Mouse (Mus musculus) layer of hippocampus, postnatal 10 days (tissue): Measurements from ENCODE around the gene Nacc1. TPM values are rescaled to one million over a fixed set of nuclear protein-coding genes. Genes with fewer than 3 reads are reported as not detected.
A peak's percentile ranks its signal among the peaks of the same experiment; 100 is the strongest.
"Not testable (repeated sequence)": the region's sequence is repeated elsewhere in the genome, so short reads cannot be mapped to it uniquely, and the experiment has no call there.

Experiments
- DNase-seq, 2 experiments: peaks; one replicate each; pipeline ENCODE4 v3.0.0; 2021; ENCODE audit warnings: low spot score in 2 of 2
- total RNA-seq, 2 experiments: library from RNA; stranded (reverse); gene quantifications; 2 replicates each; pipeline ENCODE4 v1.2.3; 2021

The Nacc1 gene
- total RNA-seq, 2 experiments from 2014 or later: 73.7 to 75.3 TPM

GRCm38 (mm10) chr8:84647461-84647901 lies 40.2 kb downstream of the Nacc1 start:
- DNase-seq: peak in 1 of 2 experiments; percentile 26

- DNase-seq: no peak
Observed at GRCm38 (mm10) chr8:84646800-84647199, 40.9 kb downstream of the Nacc1 start.

- no peak for DNase-seq
Observed at GRCm38 (mm10) chr8:84643019-84643418, 44.6 kb downstream of the Nacc1 start.

GRCm38 (mm10) chr8:84641578-84642361 lies 45.9 kb downstream of the Nacc1 start:
- DNase-seq: no peak

DNA sequence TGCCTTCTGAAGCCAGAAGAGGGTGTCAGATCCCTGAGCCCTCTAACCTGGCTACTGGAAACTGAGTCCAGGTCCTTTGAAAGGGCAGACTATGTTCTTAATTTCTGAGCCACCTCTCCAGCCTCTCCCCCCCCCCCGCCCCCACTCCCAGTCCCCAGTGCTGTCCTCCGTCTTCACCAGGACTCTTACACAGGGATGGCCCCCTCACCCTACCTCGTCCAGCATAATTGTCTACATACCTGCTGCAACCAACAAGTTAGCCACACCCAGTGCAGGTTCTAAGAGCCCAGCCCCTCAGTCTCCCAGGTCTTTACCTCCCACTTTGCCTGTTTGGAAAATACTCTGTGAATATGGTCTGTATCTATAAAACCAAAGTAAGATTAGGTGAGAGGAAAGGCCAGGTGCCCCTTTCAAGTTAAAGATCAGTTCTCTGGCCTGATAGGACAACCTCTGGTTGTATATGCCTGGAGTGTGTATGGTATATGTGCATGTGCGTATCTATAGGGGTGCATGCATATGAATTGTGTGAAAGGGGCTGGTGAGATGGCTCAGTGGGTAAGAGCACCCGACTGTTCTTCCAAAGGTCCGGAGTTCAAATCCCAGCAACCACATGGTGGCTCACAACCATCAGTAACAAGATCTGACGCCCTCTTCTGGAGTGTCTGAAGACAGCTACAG lies 46.9 kb downstream of the Nacc1 start:
- no peak for DNase-seq

GRCm38 (mm10) chr8:84640010-84640588 lies 47.6 kb downstream of the Nacc1 start:
- DNase-seq: no peak

GRCm38 (mm10) chr8:84639162-84640009 lies 48.3 kb downstream of the Nacc1 start:
- DNase-seq: peak; percentile 90 to 97

DNA sequence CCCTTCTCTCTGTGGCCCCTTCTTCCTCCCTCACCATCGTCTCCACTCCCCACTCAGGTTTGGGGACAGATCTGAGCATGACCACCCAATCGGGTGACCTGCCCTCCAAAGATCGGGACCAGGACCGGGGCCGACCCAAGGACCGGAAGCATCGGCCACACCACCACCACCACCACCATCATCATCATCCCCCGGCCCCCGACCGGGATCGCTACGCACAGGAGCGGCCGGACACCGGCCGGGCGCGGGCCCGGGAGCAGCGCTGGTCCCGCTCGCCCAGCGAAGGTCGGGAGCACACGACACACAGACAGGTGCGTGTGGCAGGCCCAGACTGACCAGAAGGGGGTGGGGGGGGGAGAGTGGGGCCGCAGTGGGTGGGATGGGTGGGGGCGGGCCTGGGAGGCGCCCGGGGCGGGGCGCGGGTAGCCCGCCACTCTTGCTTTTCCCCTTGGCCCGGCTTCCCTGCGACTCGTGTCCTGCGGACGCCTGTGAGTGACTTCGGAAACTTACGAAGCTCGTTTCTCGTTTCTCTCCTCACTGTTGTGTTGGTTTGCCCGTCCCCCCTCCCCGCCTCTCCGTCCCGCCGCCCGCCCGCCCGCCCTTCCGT lies 49.0 kb downstream of the Nacc1 start:
- DNase-seq: peak; percentile 31 to 54

- DNase-seq: no peak
Observed at GRCm38 (mm10) chr8:84637946-84638554, 49.6 kb downstream of the Nacc1 start.

- DNase-seq: no peak
Observed at GRCm38 (mm10) chr8:84636051-84636691, 51.5 kb downstream of the Nacc1 start.

DNA sequence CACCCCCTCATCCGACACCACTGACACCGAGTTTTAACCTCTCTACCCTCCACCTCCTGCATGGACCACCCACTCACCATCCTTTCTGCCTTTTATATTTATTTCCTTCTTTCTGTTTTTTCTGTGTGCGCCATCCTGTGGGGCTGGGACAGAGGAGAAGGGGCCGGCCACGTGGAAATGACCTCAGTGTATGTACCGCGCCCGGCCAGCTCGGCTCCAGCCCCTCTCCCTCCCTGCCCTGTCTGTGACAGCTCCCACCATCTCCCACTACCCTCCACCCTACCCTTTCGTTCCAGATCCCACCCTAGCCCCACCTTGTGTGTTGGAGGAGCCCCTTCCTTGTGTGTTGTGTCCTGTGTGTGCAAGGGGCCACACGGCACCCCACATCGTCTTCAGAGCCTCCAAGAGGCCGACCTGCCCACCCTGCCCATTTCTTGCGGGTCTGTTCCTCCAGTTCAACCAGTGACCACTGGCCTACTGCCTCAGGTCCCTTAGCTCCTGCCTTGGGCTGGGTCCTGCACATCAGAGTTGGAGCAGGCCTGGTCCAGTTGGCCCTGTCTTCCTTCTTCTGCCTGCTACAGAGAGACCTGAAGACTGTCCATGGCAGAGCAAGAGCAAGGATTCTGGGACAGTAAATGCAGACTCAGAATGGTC lies 52.1 kb downstream of the Nacc1 start:
- no peak for DNase-seq

DNA sequence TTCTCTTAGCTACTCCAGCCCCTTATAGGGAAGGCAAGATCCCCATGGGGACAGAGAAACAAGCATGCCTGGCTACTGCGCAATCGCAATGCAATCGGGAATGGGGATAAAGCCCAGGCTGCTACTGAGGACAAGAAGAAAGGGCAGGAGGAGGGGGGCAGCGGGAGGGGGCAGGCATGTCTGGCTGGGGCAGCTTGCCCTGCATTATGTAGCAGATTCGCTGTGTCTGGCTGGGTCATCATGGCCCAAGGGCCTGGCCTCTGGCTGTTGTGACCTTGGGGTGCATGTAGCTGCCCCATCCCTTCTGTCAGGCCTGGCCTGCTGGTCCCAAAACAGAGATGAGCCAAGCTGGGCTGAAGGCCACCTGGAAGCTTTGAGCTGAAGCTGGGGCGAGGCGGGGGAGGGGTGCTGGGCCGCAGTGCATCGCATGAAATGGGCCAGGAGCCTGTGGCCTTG lies 52.8 kb downstream of the Nacc1 start:
- peak; percentile 72 to 76 for DNase-seq

- no peak for DNase-seq
Observed at GRCm38 (mm10) chr8:84633841-84634584, 53.6 kb downstream of the Nacc1 start.

DNA sequence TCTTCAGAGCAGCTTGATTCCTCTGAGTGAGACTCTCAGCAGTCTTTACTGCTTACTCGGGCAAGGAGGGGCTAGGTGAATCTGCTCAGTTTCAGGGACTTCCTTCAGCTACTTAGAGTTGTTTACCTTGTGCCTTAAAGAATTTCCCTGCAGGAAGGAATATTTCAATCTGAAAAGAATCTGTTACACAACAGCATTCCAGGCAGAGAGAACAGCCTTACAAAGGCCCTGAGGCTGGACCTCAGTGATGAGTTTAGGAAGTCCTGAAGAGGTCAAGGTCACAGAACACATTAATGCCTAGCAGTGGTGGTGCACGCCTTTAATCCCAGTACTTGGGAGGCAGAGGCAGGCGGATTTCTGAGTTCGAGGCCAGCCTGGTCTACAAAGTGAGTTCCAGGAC lies 55.8 kb downstream of the Nacc1 start:
- no peak for DNase-seq

DNA sequence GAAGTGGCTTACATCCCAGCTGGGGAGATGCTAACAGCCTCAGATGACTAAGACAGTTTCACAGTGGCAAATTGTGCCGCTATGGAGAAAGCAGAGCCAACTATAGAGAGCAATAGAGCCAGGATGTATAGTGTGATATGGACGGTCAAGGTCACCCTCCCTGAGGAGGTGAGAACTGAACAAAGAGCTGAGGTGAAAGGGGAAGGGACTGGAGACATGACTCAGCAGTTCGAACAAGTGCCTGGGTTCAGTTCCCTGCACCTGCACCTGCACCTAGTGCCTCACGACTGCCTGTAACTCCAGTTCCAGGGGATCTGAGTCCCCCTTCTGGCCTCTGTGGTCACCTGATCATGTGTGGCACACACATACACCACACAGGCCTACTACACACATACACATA lies 57.5 kb downstream of the Nacc1 start:
- DNase-seq: no peak

DNA sequence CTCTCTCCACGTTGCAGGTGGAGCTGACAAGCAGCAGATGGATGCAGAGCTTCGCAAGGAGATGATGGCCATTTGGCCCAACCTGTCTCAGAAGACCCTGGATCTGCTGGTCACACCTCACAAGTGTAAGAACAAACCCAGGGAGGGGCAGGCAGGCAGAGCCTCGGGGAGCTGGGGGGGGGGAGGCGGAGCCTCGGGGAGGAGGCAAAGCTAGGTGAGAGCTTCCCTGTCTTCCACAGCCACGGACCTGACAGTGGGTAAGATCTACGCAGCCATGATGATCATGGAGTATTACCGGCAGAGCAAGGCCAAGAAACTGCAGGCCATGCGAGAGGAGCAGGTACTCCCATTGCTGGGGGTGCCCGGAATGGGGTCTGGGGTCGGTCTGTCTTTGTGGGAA lies 58.1 kb downstream of the Nacc1 start:
- DNase-seq: no peak

DNA sequence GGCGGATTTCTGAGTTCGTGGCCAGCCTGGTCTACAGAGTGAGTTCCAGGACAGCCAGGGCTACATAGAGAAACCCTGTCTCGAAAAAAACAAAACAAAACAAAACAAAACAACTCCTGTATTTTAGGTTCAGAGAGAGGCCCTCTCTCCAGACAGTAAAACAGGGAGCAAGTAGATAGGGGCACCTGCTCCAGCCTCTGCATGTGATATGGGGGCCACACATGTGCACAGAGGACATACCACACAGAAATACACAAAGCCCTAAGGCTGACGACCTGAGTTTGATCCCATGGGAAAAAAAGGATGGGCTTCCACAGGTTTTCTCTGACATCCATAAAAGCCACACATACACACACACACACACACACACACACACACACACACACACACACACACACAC lies 64.2 kb downstream of the Nacc1 start:
- not testable (repeated sequence) for DNase-seq

- DNase-seq: no peak
Observed at GRCm38 (mm10) chr8:84621102-84621625, 66.5 kb downstream of the Nacc1 start.
